Mouse (Mus musculus) G1E (cell line): ENCODE measurements around the gene Slc26a5. TPM values are rescaled to one million over a fixed set of nuclear protein-coding genes. Genes with fewer than 3 reads are reported as not detected.

ENCODE experiments used
- ATAC-seq: 2 replicates; pipeline ENCODE4 v1.8.0; 2016; ENCODE audit warnings: mild to moderate bottlenecking; ENCODE audit not compliant: insufficient number of reproducible peaks, poor library complexity, low FRiP score, severe bottlenecking; ENCODE audit errors: extremely low read depth
- DNase-seq: peaks from one replicate; pipeline ENCODE4 v3.0.0; 2012; ENCODE audit warnings: low spot score
- H3K27me3 ChIP-seq: 2 replicates; pipeline ENCODE4 v1.6.1; 2012; ENCODE audit warnings: mild to moderate bottlenecking, low read length, inconsistent platforms; ENCODE audit not compliant: insufficient read depth
- H3K36me3 ChIP-seq: replicated peaks from 2 replicates; pipeline ENCODE3; 2012; ENCODE audit warnings: mild to moderate bottlenecking, inconsistent platforms
- H3K4me1 ChIP-seq: 2 replicates; pipeline ENCODE4 v1.6.1; 2012; ENCODE audit warnings: low read depth, low read length, inconsistent platforms, mixed read lengths; ENCODE audit not compliant: insufficient read depth
- H3K4me3 ChIP-seq: 2 replicates; pipeline ENCODE4 v1.5.1; 2012; ENCODE audit warnings: low read depth, mild to moderate bottlenecking, inconsistent platforms, low read length, moderate library complexity, mixed read lengths
- H3K9me3 ChIP-seq: replicated peaks from 2 replicates; pipeline ENCODE4 v1.6.1; 2012; ENCODE audit warnings: inconsistent platforms
- CTCF ChIP-seq: IDR thresholded peaks from 2 replicates; pipeline ENCODE4 v1.5.1; 2012; ENCODE audit warnings: low read depth, low read length, inconsistent platforms, mixed read lengths
- GATA1 ChIP-seq: IDR thresholded peaks from 2 replicates; pipeline ENCODE4 v1.6.1; 2012; ENCODE audit warnings: borderline replicate concordance, low read length, inconsistent platforms, mixed read lengths
- GATA2 ChIP-seq: IDR thresholded peaks from 2 replicates; pipeline ENCODE4 v1.6.1; 2012; ENCODE audit warnings: low read depth, low read length, inconsistent platforms, borderline replicate concordance
- POLR2AphosphoS5 ChIP-seq: IDR thresholded peaks from 2 replicates; pipeline ENCODE4 v1.6.1; 2012; ENCODE audit warnings: low read depth, low read length, inconsistent platforms; ENCODE audit not compliant: insufficient replicate concordance
- TAL1 ChIP-seq: conservative IDR thresholded peaks from 2 replicates; pipeline ENCODE4 v1.6.1; 2012; ENCODE audit warnings: low read depth, low read length, inconsistent platforms, mixed read lengths
- polyA plus RNA-seq: library from polyadenylated mRNA; stranded (reverse); fragments of >175 nt; gene quantifications from 2 replicates; pipeline ENCODE4 v1.2.3, GENCODE M21; 2012
- total RNA-seq, 2 experiments: library from RNA; stranded (forward) in 1 of 2; stranded (reverse) in 1 of 2; fragments of 200-1000 nt in 1 of 2; fragments of >200 nt in 1 of 2; fragmentation: Nextera tagmentation in 1 of 2; gene quantifications; 2 replicates each; pipeline ENCODE4 v1.2.3; 2014 to 2017

Gene Slc26a5
- total and polyA plus RNA-seq, 3 experiments, result not detected

DNA sequence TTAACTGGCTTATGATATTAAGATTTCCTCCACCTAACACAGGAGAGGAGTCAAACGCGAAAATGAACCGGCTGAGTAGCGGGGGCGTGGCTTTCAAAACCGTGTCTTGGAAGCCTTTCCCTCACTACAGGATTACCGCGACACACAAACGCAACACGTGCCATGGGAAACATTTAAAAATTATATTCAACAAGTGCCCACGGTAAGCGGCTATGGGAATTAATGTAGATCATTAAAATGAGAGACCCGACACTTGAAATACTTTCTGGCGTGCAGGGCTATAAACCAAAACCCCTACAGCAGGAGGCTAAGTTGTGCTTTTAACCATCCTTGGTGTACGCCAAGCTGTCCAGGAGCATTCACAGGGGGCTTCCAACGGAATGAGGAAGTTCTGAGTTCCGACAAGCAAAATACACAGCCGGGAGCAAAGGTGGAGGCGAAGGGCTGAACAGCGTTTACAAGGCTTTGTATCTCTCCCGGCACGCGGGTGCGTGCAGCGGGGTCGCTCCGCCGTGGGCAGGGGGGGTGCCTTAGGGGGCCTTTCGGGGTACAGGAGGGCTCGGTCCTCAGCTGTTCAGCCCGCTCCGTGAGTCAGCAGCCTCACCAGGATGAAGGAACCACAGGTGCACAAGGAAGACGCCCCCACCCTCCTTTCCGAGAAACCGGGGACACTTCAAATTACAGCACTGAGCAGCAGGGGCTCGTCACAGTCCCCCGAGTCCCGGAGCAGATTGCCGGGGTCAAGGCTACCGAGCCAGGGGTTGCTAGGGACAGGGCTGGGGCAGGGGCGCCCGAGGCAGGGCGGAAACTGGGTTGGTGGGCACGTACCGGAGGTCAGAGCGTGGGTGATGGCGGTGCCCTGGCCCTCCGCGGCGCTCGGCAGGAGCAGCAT is 81.0 kb downstream of the Slc26a5 start:
- Histone ChIP-seq H3K4me1 (peaks cover 42% of the 10 kb centered on the region), H3K4me3 (peak overlapping the region; percentile 95), H3K36me3 (peaks cover 54% of the 10 kb centered on the region), H3K27me3 (no peaks in the 10 kb centered on the region), H3K9me3 (no peaks in the 10 kb centered on the region)
- DNase-seq (peak; percentile 58), ATAC-seq (no peak)
- TF ChIP-seq GATA2, result no peak
- TF ChIP-seq TAL1, result no peak
- no peak for TF ChIP-seq GATA1
- TF ChIP-seq POLR2AphosphoS5, result no peak
- TF ChIP-seq CTCF, result no peak

DNA sequence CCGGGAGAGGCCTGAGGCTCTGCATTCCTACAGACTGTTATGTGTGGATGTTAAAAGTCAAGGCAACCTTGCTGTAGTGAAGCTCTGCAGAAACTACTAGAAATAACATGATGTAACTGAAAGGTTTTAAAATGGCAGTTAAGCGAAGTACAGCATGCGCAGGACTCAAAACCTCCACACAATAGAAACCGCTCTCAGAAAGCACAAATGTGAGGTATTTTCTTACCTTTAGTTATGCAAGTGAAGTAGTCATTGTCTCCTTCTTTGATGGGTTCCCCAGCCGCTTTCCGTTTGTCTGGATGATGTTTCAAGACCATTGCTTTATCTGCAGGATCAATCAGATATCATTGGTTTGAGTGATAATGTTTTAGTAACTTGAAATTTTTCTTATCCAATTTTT is 88.9 kb downstream of the Slc26a5 start:
- TF ChIP-seq GATA1, result no peak
- TF ChIP-seq POLR2AphosphoS5, result no peak
- TF ChIP-seq GATA2, result no peak
- no peak for TF ChIP-seq TAL1
- TF ChIP-seq CTCF, result no peak
- H3K4me3 ChIP-seq, result no peak overlapping the region
- peaks cover 7% of the 10 kb centered on the region for H3K4me1 ChIP-seq
- no peaks in the 10 kb centered on the region for H3K9me3 ChIP-seq
- DNase-seq, result no peak
- ATAC-seq, result no peak
- no peaks in the 10 kb centered on the region for H3K27me3 ChIP-seq
- peaks cover 78% of the 10 kb centered on the region for H3K36me3 ChIP-seq

DNA sequence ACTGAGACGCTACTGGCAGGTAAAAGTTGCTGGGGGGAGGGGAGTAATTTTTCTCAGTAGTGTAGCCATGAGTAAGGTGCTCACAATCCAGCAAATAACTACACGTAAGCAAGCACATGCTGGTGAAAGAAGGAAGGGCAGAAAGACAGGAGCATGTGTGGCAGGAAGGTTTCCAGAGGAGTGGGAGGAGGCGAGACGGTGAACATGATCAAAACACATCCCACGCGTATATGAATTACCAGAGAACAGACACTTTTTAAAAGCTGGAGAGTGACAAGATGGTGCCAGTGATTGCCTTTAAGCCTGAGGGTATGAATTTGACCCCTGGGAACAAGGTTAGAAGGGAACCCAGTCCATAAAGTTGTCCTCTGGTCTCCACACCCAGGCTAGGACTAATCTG is 95.6 kb downstream of the Slc26a5 start:
- H3K27me3 ChIP-seq, result no peaks in the 10 kb centered on the region
- no peak overlapping the region for H3K4me3 ChIP-seq
- H3K36me3 ChIP-seq, result peaks cover 76% of the 10 kb centered on the region
- 0 out of 2 replicates have a peak, but pooled peaks cover 3% of the 10 kb centered on the region for H3K4me1 ChIP-seq
- ATAC-seq, result no peak
- no peaks in the 10 kb centered on the region for H3K9me3 ChIP-seq
- no peak for TF ChIP-seq GATA1
- no peak for TF ChIP-seq CTCF
- no peak for TF ChIP-seq GATA2
- TF ChIP-seq TAL1, result no peak
- TF ChIP-seq POLR2AphosphoS5, result no peak
- no peak for DNase-seq

DNA sequence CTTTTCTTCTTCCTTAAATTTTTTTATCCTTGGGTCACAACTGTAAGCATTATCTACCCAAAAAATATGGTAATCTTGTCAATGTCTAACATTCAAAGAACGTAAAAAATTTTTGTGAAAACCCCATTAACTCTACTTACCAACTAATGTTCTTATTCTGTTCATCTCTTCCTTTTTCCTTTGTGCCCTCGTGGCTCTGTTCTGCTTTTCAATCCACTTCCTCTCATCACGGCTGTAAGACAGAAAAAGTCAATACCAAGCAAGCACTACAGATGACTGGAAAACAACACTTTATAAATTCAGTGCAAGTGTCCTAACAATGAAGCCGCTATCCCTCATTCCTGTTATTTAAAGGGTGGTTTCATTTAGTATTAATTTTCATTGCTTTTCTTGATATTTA is 96.9 kb downstream of the Slc26a5 start:
- Histone ChIP-seq H3K4me3 (no peak overlapping the region), H3K9me3 (no peaks in the 10 kb centered on the region), H3K36me3 (peaks cover 76% of the 10 kb centered on the region), H3K4me1 (0 out of 2 replicates have a peak, but pooled peaks cover 3% of the 10 kb centered on the region), H3K27me3 (no peaks in the 10 kb centered on the region)
- ATAC-seq (no peak), DNase-seq (no peak)
- TF ChIP-seq TAL1, result no peak
- no peak for TF ChIP-seq GATA1
- no peak for TF ChIP-seq POLR2AphosphoS5
- no peak for TF ChIP-seq CTCF
- TF ChIP-seq GATA2, result no peak

Other genes with a start within 250 kb of the Slc26a5 start
- not detected in 2 replicates for gene Fbxl13, start 220.0 kb downstream of the Slc26a5 start, total RNA-seq (2014; fragmentation: Nextera tagmentation)
- 0.11 TPM in 1 of 2 replicates, not detected in the other for gene Fbxl13, start 220.0 kb downstream of the Slc26a5 start, total RNA-seq (2017)
- gene Fbxl13, start 220.0 kb downstream of the Slc26a5 start, polyA plus RNA-seq, result not detected in 2 replicates
- gene Armc10, start 219.8 kb downstream of the Slc26a5 start, total RNA-seq (2014; fragmentation: Nextera tagmentation), result 32.5 and 51.2 TPM in 2 replicates
- 54.9 and 61.5 TPM in 2 replicates for gene Armc10, start 219.8 kb downstream of the Slc26a5 start, total RNA-seq (2017)
- gene Armc10, start 219.8 kb downstream of the Slc26a5 start, polyA plus RNA-seq, result 34.1 and 42.2 TPM in 2 replicates
- 16.1 and 17.2 TPM in 2 replicates for gene Napepld, start 164.2 kb downstream of the Slc26a5 start, total RNA-seq (2014; fragmentation: Nextera tagmentation)
- 3.5 and 3.6 TPM in 2 replicates for gene Napepld, start 164.2 kb downstream of the Slc26a5 start, total RNA-seq (2017)
- 1.1 and 1.4 TPM in 2 replicates for gene Napepld, start 164.2 kb downstream of the Slc26a5 start, polyA plus RNA-seq
- 52.6 and 60.8 TPM in 2 replicates for gene Pmpcb, start 128.5 kb downstream of the Slc26a5 start, total RNA-seq (2014; fragmentation: Nextera tagmentation)
- 104 and 113 TPM in 2 replicates for gene Pmpcb, start 128.5 kb downstream of the Slc26a5 start, total RNA-seq (2017)
- 35.6 and 41.6 TPM in 2 replicates for gene Pmpcb, start 128.5 kb downstream of the Slc26a5 start, polyA plus RNA-seq
- 140 and 150 TPM in 2 replicates for gene Dnajc2, start 80.4 kb downstream of the Slc26a5 start, total RNA-seq (2014; fragmentation: Nextera tagmentation)
- gene Dnajc2, start 80.4 kb downstream of the Slc26a5 start, total RNA-seq (2017), result 139 and 150 TPM in 2 replicates
- 83.4 and 111 TPM in 2 replicates for gene Dnajc2, start 80.4 kb downstream of the Slc26a5 start, polyA plus RNA-seq
- 184 and 196 TPM in 2 replicates for gene Psmc2, start 80.3 kb downstream of the Slc26a5 start, total RNA-seq (2014; fragmentation: Nextera tagmentation)
- 97.3 and 112 TPM in 2 replicates for gene Psmc2, start 80.3 kb downstream of the Slc26a5 start, total RNA-seq (2017)
- 8.4 and 14.3 TPM in 2 replicates for gene Psmc2, start 80.3 kb downstream of the Slc26a5 start, polyA plus RNA-seq